Mouse (Mus musculus) Muller cell, postnatal 12 days (primary cell): Measurements from ENCODE around the gene Gars.

Experiments used
- DNase-seq: peaks from one replicate; pipeline ENCODE4 v3.0.0-alpha.2; 2015; ENCODE audit errors: inconsistent ontology term

Gars gene

GRCm38 (mm10) chr6:55037799-55038670 is at the start of gene Gars:
Gene Gars, plus strand, starts transcription at chr6:55038007.
- DNase-seq: peak; percentile 91

GRCm38 (mm10) chr6:54988141-54988540 is 49.7 kb upstream of the Gars start:
- no peak for DNase-seq

GRCm38 (mm10) chr6:54991189-54991588 is 46.6 kb upstream of the Gars start:
- no peak for DNase-seq

GRCm38 (mm10) chr6:54992141-54992540 is 45.7 kb upstream of the Gars start:
- DNase-seq: peak; percentile 33

- peak; percentile 97 for DNase-seq
Measured at GRCm38 (mm10) chr6:54992734-54993260, 45.0 kb upstream of the Gars start, which contains the start of gene Ggct. Gene Ggct, minus strand, starts transcription at chr6:54992950.

- DNase-seq: no peak
Measured at GRCm38 (mm10) chr6:54996361-54996760, 41.4 kb upstream of the Gars start.

GRCm38 (mm10) chr6:54997726-54998125 is 40.1 kb upstream of the Gars start:
- DNase-seq: no peak

- no peak for DNase-seq
Measured at GRCm38 (mm10) chr6:55001320-55001719, 36.5 kb upstream of the Gars start.

- no peak for DNase-seq
Measured at GRCm38 (mm10) chr6:55002438-55002837, 35.4 kb upstream of the Gars start.

GRCm38 (mm10) chr6:55003559-55003958 is 34.2 kb upstream of the Gars start:
- DNase-seq: no peak

GRCm38 (mm10) chr6:55008401-55008800 is 29.4 kb upstream of the Gars start:
- no peak for DNase-seq

- peak; percentile 87 for DNase-seq
Measured at GRCm38 (mm10) chr6:55009391-55010230, 28.2 kb upstream of the Gars start.

GRCm38 (mm10) chr6:55010330-55011091 is 27.3 kb upstream of the Gars start:
- DNase-seq: no peak

GRCm38 (mm10) chr6:55012516-55012915 is 25.3 kb upstream of the Gars start:
- DNase-seq: no peak

GRCm38 (mm10) chr6:55014184-55014583 is 23.6 kb upstream of the Gars start:
- DNase-seq: no peak

GRCm38 (mm10) chr6:55016236-55016635 is 21.6 kb upstream of the Gars start:
- DNase-seq: peak; percentile 33

- DNase-seq: peak; percentile 83
Measured at GRCm38 (mm10) chr6:55016710-55017583, 20.9 kb upstream of the Gars start.

GRCm38 (mm10) chr6:55018417-55018816 is 19.4 kb upstream of the Gars start:
- no peak for DNase-seq

- DNase-seq: no peak
Measured at GRCm38 (mm10) chr6:55021806-55022205, 16.0 kb upstream of the Gars start.

- no peak for DNase-seq
Measured at GRCm38 (mm10) chr6:55027642-55028041, 10.2 kb upstream of the Gars start.

- no peak for DNase-seq
Measured at GRCm38 (mm10) chr6:55036731-55037130, 1.1 kb upstream of the Gars start.
